8 mouse cellular contexts compared by ENCODE assay signal in genomic region chr7:127386641-127387392, GRCm38 (mm10). TPM values are rescaled to one million over a fixed set of nuclear protein-coding genes. Genes with fewer than 3 reads are reported as not detected.
A peak's percentile ranks its signal among the peaks of the same experiment; 100 is the strongest.
DNase-seq lines count a peak whose midpoint lies in the region; ATAC-seq and TF ChIP-seq lines count a peak whose summit lies in the region.

Gene 9130019O22Rik (minus strand): TSS chr7:127387166.

- no peak for TF ChIP-seq CTCF in bone marrow, adult 2 months (IDR thresholded peaks at IDR 0.05; ENCODE audit: control insufficient read depth, insufficient read depth, low read length)

- peak; percentile 96 for DNase-seq in 416B (ENCODE audit: low read depth)
- peak; percentile 95 for DNase-seq in heart, adult 8-10 months (ENCODE audit: low spot score)
- DNase-seq in kidney, adult 9 months, result peak; percentile 97
- peak; percentile 71 to 88 for DNase-seq in spleen, adult 18-20 months

- no peaks in the 10 kb centered on the region for H3K9me3 ChIP-seq in embryonic facial prominence, embryonic 15.5 days (replicated peaks)
- H3K9me3 ChIP-seq in limb, embryonic 13.5 days, result peaks cover 19% of the 10 kb centered on the region; the same call in 1 of the 2 replicates
- H3K9me3 ChIP-seq in midbrain, embryonic 15.5 days, result no peaks in the 10 kb centered on the region

- no peaks in the 10 kb centered on the region for H3K27me3 ChIP-seq in embryonic facial prominence, embryonic 15.5 days
- H3K27me3 ChIP-seq in limb, embryonic 13.5 days, result no peaks in the 10 kb centered on the region
- no peaks in the 10 kb centered on the region for H3K27me3 ChIP-seq in midbrain, embryonic 15.5 days (replicated peaks)

- peak; percentile 52; the same call in 1 of the 2 replicates for TF ChIP-seq POLR2A in bone marrow, adult 2 months (IDR thresholded peaks at IDR 0.05; ENCODE audit: borderline replicate concordance, control insufficient read depth, low read depth, low read length)

- H3K27ac ChIP-seq in bone marrow, adult 2 months (ENCODE audit: control insufficient read depth, insufficient read depth, low read depth, low read length, poor library complexity), result peak within 1 kb of the TSS; percentile 21; the same call in 1 of the 2 replicates
- no peak within 1 kb of the TSS for H3K27ac ChIP-seq in embryonic facial prominence, embryonic 15.5 days (replicated peaks)
- no peak within 1 kb of the TSS for H3K27ac ChIP-seq in limb, embryonic 13.5 days
- H3K27ac ChIP-seq in midbrain, embryonic 15.5 days, result peak within 1 kb of the TSS; percentile 65; the same call in 1 of the 2 replicates

- H3K36me3 ChIP-seq in embryonic facial prominence, embryonic 15.5 days, result peaks cover 30% of the 10 kb centered on the region
- peaks cover 37% of the 10 kb centered on the region for H3K36me3 ChIP-seq in limb, embryonic 13.5 days
- H3K36me3 ChIP-seq in midbrain, embryonic 15.5 days (replicated peaks), result 0 out of 2 replicates have a peak, but pooled peaks cover 2% of the 10 kb centered on the region

- ATAC-seq in embryonic facial prominence, embryonic 15.5 days (ENCODE audit: insufficient number of reproducible peaks, low FRiP score, low TSS enrichment, low read depth), result peak; percentile 86
- ATAC-seq in limb, embryonic 13.5 days (ENCODE audit: low FRiP score, low read depth), result peak; percentile 93
- ATAC-seq in midbrain, embryonic 15.5 days (replicated peaks), result peak; percentile 88

- peak within 1 kb of the TSS; percentile 64 for H3K4me2 ChIP-seq in embryonic facial prominence, embryonic 15.5 days (replicated peaks)
- peak within 1 kb of the TSS; percentile 72 for H3K4me2 ChIP-seq in limb, embryonic 13.5 days (replicated peaks)
- peak within 1 kb of the TSS; percentile 80 for H3K4me2 ChIP-seq in midbrain, embryonic 15.5 days

- H3K4me3 ChIP-seq in bone marrow, adult 2 months (replicated peaks; ENCODE audit: control insufficient read depth, low read depth, low read length), result peak within 1 kb of the TSS; percentile 85
- H3K4me3 ChIP-seq in embryonic facial prominence, embryonic 15.5 days (replicated peaks), result peak within 1 kb of the TSS; percentile 58
- H3K4me3 ChIP-seq in limb, embryonic 13.5 days, result peak within 1 kb of the TSS; percentile 57
- peak within 1 kb of the TSS; percentile 67 for H3K4me3 ChIP-seq in midbrain, embryonic 15.5 days

- peak within 1 kb of the TSS; percentile 44 for H3K9ac ChIP-seq in embryonic facial prominence, embryonic 15.5 days
- H3K9ac ChIP-seq in limb, embryonic 13.5 days, result peak within 1 kb of the TSS; percentile 80
- H3K9ac ChIP-seq in midbrain, embryonic 15.5 days, result peak within 1 kb of the TSS; percentile 74

- 7% methylated on average over 38 of the region's 38 CpGs for WGBS in bone marrow, adult 2 months
- 13% methylated on average over 38 of the region's 38 CpGs for WGBS in embryonic facial prominence, embryonic 15.5 days
- WGBS in limb, embryonic 13.5 days, result 13% methylated on average over 38 of the region's 38 CpGs
- WGBS in midbrain, embryonic 15.5 days, result 16% methylated on average over 38 of the region's 38 CpGs

- no peaks in the 10 kb centered on the region for H3K4me1 ChIP-seq in bone marrow, adult 2 months (ENCODE audit: control insufficient read depth, insufficient read depth, low read length)
- H3K4me1 ChIP-seq in embryonic facial prominence, embryonic 15.5 days, result no peaks in the 10 kb centered on the region
- H3K4me1 ChIP-seq in limb, embryonic 13.5 days, result 0 out of 2 replicates have a peak, but pooled peaks cover 4% of the 10 kb centered on the region
- peaks cover 6% of the 10 kb centered on the region for H3K4me1 ChIP-seq in midbrain, embryonic 15.5 days

RNA-seq across cellular contexts. Expression of gene 9130019O22Rik, which starts in this region (rescaled TPM):
- 1.2 and 2.4 TPM in 2 replicates for polyA plus RNA-seq in bone marrow, adult 2 months (2011; ENCODE audit: insufficient read depth, insufficient read length, low replicate concordance, missing spikeins)
- polyA plus RNA-seq in embryonic facial prominence, embryonic 15.5 days (2015; fragmentation: Nextera tagmentation; extraction: Ambion mirVana), result 5.3 and 6.2 TPM in 2 replicates
- 1 to 10 TPM; 1.8 to 2.5 (median 2.0) TPM for total RNA-seq in heart, adult 8-10 months (2022)
- 5.9 and 6.8 TPM in 2 replicates for polyA plus RNA-seq in limb, embryonic 13.5 days (2015; fragmentation: Nextera tagmentation; extraction: Ambion mirVana)
- 5.2 and 6.6 TPM in 2 replicates for polyA plus RNA-seq in midbrain, embryonic 15.5 days (2015; fragmentation: Nextera tagmentation; extraction: Ambion mirVana)

Comparison
In these comparisons a context has a peak if more than half of its experiments do, and no peak if none do; other contexts are left out.
1. H3K27ac ChIP-seq: peak in bone marrow, adult 2 months (single experiment) and midbrain, embryonic 15.5 days (single experiment); none in embryonic facial prominence, embryonic 15.5 days (single experiment) and limb, embryonic 13.5 days (single experiment).
2. Peak in every context shown above with its lines, with median percentiles within 50 percentile points of each other: DNase-seq, H3K4me3 ChIP-seq, ATAC-seq, H3K4me2 ChIP-seq and H3K9ac ChIP-seq.